Mouse (Mus musculus): ENCODE results near the gene Prc1.

DNA sequence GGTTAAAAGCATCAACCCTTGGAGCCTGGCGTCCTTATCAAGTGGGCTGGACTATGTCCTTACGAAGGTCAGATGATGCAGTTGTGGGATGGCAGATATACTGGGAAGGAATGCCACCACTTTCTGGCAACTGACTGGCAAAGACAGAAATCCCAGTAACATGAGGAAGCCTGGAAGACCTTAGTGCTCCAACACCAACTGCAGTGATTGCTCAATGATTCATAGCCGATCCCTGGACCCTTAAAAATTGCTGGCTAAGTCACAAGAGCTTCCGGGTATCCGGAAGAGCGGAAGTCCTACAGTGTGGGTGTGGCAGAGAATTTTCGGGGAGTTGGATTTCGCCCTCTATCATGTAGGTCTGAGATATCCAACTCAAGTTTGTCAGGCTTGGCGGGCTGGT is 51.9 kb downstream of the Prc1 start:
- no peak for TF ChIP-seq CTCF (IDR thresholded peaks at IDR 0.05; ENCODE audit: low read depth, low read length)
- no peak for TF ChIP-seq POLR2A (IDR thresholded peaks at IDR 0.05; ENCODE audit: insufficient read depth, low read length)
